Mouse (Mus musculus): ENCODE measurements around the gene Rap1gap2. TPM values are rescaled to one million over a fixed set of nuclear protein-coding genes. Genes with fewer than 3 reads are reported as not detected.

Gene Rap1gap2
- polyA plus RNA-seq, 1 experiment from 2014 or later = 11.4 TPM

DNA sequence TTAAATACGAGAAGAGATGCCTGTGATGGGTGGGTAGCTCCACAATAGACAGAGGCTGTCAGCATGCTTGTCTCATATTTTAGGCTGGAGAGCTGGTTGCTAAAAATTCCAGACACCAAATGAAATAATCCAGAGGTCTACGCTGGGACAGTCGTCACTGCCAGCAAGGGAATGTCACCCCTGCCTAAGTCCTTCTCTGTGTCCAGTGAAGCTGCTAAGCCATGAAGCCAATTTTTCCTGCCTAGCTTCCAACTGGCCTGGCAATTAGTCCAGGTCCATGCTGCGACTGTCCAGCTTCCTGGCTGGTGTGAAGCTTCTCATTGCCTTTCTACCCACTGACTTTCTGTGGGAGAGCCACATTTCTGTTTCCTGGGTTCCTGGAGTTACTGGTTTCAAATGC is 177.7 kb downstream of the Rap1gap2 start:
- DNase-seq (ENCODE audit: low spot score) = no peak
- H3K4me1 ChIP-seq (replicated peaks; ENCODE audit: insufficient read depth, low read length) = no peaks in the 10 kb centered on the region
- WGBS = 85% methylated on average over 4 of the region's 4 CpGs
- H3K9ac ChIP-seq (ENCODE audit: low read depth, low read length) = no peak overlapping the region
- H3K27ac ChIP-seq = no peak overlapping the region
- no peaks in the 10 kb centered on the region for H3K36me3 ChIP-seq (ENCODE audit: insufficient read depth, low read length)
- TF ChIP-seq CTCF (IDR thresholded peaks at IDR 0.05; ENCODE audit: low read depth) = no peak
- H3K4me3 ChIP-seq (replicated peaks; ENCODE audit: low read depth, low read length) = no peak overlapping the region
- no peak for ATAC-seq (replicated peaks; ENCODE audit: low FRiP score, low read depth)
- H3K4me2 ChIP-seq (ENCODE audit: low read length) = no peak overlapping the region
- no peaks in the 10 kb centered on the region for H3K9me3 ChIP-seq (replicated peaks; ENCODE audit: low read length)
- no peaks in the 10 kb centered on the region for H3K27me3 ChIP-seq (ENCODE audit: insufficient read depth, low read length)

DNA sequence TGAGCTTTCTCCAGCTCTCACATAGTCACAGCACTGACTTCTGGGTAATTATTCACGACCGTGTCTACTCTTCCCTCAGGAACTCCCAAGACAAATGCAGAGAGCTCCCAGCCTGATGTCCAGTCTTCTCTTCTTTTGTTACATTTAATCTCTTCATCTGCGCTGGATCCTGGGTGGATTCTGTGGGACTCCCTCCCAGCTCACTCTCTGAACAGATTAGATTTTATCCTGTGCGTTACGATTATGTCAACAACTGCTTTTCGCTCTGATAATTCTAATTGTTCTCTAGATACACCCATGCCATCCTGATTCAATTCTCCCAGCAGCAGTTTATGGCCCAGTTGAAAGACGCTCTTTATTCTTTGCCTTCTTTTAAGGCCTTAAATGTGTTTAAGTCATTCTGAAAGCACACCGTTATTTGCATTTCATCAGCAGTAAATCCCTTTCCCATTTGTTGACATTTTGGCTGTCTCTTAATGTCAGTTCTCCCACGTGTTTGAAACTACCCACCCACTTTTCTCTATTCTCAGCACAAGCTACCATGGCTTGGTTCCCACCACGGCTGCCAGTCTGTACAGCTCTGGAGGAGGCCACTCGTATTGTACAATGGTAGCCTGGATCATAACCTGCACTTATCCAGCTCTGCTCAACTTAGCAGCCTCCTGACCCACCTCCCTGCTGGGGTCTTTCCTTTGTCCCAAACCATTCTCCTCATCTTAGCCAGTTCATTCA is 180.8 kb downstream of the Rap1gap2 start:
- 52% methylated on average over 11 of the region's 11 CpGs for WGBS
- Histone ChIP-seq H3K4me3 (replicated peaks; ENCODE audit: low read depth, low read length) (no peak overlapping the region), H3K9me3 (replicated peaks; ENCODE audit: low read length) (no peaks in the 10 kb centered on the region), H3K27ac (no peak overlapping the region), H3K4me1 (replicated peaks; ENCODE audit: insufficient read depth, low read length) (no peaks in the 10 kb centered on the region), H3K27me3 (ENCODE audit: insufficient read depth, low read length) (no peaks in the 10 kb centered on the region), H3K9ac (ENCODE audit: low read depth, low read length) (no peak overlapping the region), H3K36me3 (ENCODE audit: insufficient read depth, low read length) (no peaks in the 10 kb centered on the region), H3K4me2 (ENCODE audit: low read length) (no peak overlapping the region)
- DNase-seq (ENCODE audit: low spot score) = no peak
- ATAC-seq (replicated peaks; ENCODE audit: low FRiP score, low read depth) = no peak
- TF ChIP-seq CTCF (IDR thresholded peaks at IDR 0.05; ENCODE audit: low read depth) = no peak

DNA sequence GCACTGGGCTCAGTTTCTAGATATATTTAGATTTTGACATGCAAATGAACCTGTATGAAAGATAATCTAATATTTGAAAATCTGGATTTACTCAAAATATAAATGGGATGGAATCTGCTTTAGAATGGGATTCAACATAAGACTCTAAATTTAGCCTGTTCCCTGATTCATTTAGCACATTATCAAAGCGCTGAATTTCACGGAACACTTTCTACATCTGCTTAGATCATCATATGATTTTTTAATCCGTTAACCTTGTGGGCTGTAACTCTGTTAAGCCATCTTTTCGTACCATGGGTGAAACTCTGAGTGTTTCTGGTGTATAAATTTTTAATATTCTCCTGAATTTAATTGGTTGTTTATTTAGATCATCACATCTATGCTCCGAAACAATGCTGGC is 184.4 kb downstream of the Rap1gap2 start:
- TF ChIP-seq CTCF (IDR thresholded peaks at IDR 0.05; ENCODE audit: low read depth) = no peak
- WGBS = 86% methylated on average over 5 of the region's 5 CpGs
- Histone ChIP-seq H3K4me1 (replicated peaks; ENCODE audit: insufficient read depth, low read length) (no peaks in the 10 kb centered on the region), H3K27me3 (ENCODE audit: insufficient read depth, low read length) (no peaks in the 10 kb centered on the region), H3K36me3 (ENCODE audit: insufficient read depth, low read length) (0 out of 2 replicates have a peak, but pooled peaks cover 4% of the 10 kb centered on the region), H3K9ac (ENCODE audit: low read depth, low read length) (no peak overlapping the region), H3K4me2 (ENCODE audit: low read length) (no peak overlapping the region), H3K9me3 (replicated peaks; ENCODE audit: low read length) (no peaks in the 10 kb centered on the region), H3K27ac (no peak overlapping the region), H3K4me3 (replicated peaks; ENCODE audit: low read depth, low read length) (no peak overlapping the region)
- ATAC-seq (replicated peaks; ENCODE audit: low FRiP score, low read depth) (no peak), DNase-seq (ENCODE audit: low spot score) (no peak)

DNA sequence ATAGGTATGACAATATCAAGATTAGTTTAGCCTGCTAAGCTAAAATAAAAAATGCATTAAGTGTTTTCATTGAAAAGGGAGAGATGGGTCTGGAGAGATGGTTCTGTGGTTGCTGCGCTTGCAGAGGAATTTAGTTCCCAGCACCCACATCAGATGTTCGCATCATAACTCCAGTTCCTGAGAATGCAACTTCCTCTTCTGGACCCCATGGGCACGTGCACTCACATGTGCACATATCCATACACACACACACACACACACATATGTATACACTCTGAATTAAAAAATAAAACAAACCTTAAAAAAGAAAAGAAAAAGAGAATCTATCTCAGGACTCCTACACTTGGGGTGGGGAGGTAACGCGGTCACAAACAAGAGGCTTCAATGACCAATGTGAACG is 188.7 kb downstream of the Rap1gap2 start:
- 0 out of 2 replicates have a peak, but pooled peaks cover 4% of the 10 kb centered on the region for H3K36me3 ChIP-seq (ENCODE audit: insufficient read depth, low read length)
- no peaks in the 10 kb centered on the region for H3K9me3 ChIP-seq (replicated peaks; ENCODE audit: low read length)
- H3K27me3 ChIP-seq (ENCODE audit: insufficient read depth, low read length) = no peaks in the 10 kb centered on the region
- DNase-seq (ENCODE audit: low spot score) (no peak), ATAC-seq (replicated peaks; ENCODE audit: low FRiP score, low read depth) (no peak)
- TF ChIP-seq CTCF (IDR thresholded peaks at IDR 0.05; ENCODE audit: low read depth) = no peak
- H3K9ac ChIP-seq (ENCODE audit: low read depth, low read length) = no peak overlapping the region
- no peaks in the 10 kb centered on the region for H3K4me1 ChIP-seq (replicated peaks; ENCODE audit: insufficient read depth, low read length)
- no peak overlapping the region for H3K27ac ChIP-seq
- H3K4me2 ChIP-seq (ENCODE audit: low read length) = no peak overlapping the region
- H3K4me3 ChIP-seq (replicated peaks; ENCODE audit: low read depth, low read length) = no peak overlapping the region
- WGBS = 86% methylated on average over 6 of the region's 6 CpGs

DNA sequence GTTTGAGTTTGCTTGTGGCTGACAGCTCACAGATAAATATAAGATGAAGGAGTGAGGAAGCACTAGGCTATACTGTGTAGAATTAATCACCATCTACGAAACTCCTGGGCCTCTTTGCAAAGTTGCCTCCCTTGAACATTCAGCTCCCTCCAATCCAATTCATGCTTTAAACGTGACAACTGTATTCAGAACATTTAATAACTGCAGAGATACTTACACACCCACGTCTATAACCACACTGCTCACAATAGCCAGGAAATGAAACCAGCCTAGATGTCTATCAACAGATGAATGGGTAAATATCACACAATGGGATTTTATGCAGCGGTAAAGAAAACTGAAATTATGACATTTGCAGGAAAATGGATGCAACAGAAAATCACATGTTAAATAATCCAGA is 189.6 kb downstream of the Rap1gap2 start:
- Histone ChIP-seq H3K27me3 (ENCODE audit: insufficient read depth, low read length) (no peaks in the 10 kb centered on the region), H3K4me1 (replicated peaks; ENCODE audit: insufficient read depth, low read length) (no peaks in the 10 kb centered on the region), H3K9ac (ENCODE audit: low read depth, low read length) (no peak overlapping the region), H3K4me3 (replicated peaks; ENCODE audit: low read depth, low read length) (no peak overlapping the region), H3K36me3 (ENCODE audit: insufficient read depth, low read length) (0 out of 2 replicates have a peak, but pooled peaks cover 4% of the 10 kb centered on the region), H3K27ac (no peak overlapping the region), H3K9me3 (replicated peaks; ENCODE audit: low read length) (no peaks in the 10 kb centered on the region), H3K4me2 (ENCODE audit: low read length) (no peak overlapping the region)
- 68% methylated on average over 4 of the region's 4 CpGs for WGBS
- no peak for ATAC-seq (replicated peaks; ENCODE audit: low FRiP score, low read depth)
- TF ChIP-seq CTCF (IDR thresholded peaks at IDR 0.05; ENCODE audit: low read depth) = no peak
- no peak for DNase-seq (ENCODE audit: low spot score)

DNA sequence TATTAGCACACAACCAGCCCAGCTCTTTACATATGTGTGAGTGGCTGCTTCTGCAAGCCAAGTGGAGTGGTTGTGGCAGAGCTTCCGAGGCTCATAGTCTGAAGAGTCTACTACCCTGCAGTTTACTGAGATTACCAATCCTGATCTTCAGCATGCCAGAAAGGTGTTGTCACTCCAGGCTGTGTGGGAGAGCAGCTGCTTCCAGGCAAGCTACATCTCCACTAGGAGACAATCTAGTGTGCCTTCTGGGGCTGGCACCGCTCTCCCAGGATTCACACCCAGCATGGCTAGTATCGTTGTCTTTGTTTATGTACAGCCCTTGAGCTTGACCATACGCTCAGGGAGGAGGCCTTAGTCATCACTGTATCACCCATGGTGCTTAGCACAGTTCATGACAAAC is 191.1 kb downstream of the Rap1gap2 start:
- no peaks in the 10 kb centered on the region for H3K4me1 ChIP-seq (replicated peaks; ENCODE audit: insufficient read depth, low read length)
- no peaks in the 10 kb centered on the region for H3K27me3 ChIP-seq (ENCODE audit: insufficient read depth, low read length)
- no peak overlapping the region for H3K9ac ChIP-seq (ENCODE audit: low read depth, low read length)
- no peaks in the 10 kb centered on the region for H3K9me3 ChIP-seq (replicated peaks; ENCODE audit: low read length)
- H3K4me3 ChIP-seq (replicated peaks; ENCODE audit: low read depth, low read length) = no peak overlapping the region
- DNase-seq (ENCODE audit: low spot score) = no peak
- H3K4me2 ChIP-seq (ENCODE audit: low read length) = no peak overlapping the region
- WGBS = 84% methylated on average over 4 of the region's 4 CpGs
- no peak for TF ChIP-seq CTCF (IDR thresholded peaks at IDR 0.05; ENCODE audit: low read depth)
- no peak overlapping the region for H3K27ac ChIP-seq
- no peak for ATAC-seq (replicated peaks; ENCODE audit: low FRiP score, low read depth)
- H3K36me3 ChIP-seq (ENCODE audit: insufficient read depth, low read length) = 0 out of 2 replicates have a peak, but pooled peaks cover 4% of the 10 kb centered on the region

Measured in kidney, postnatal 0 days (tissue).